Mouse (Mus musculus): ENCODE measurements at regions not wholly inside any gene's neighbourhood (a gene's known extent, or its start where the extent isn't known, plus 50 kb on each side); places are given as distances from the start of the nearest gene placed in this dataset.

DNA sequence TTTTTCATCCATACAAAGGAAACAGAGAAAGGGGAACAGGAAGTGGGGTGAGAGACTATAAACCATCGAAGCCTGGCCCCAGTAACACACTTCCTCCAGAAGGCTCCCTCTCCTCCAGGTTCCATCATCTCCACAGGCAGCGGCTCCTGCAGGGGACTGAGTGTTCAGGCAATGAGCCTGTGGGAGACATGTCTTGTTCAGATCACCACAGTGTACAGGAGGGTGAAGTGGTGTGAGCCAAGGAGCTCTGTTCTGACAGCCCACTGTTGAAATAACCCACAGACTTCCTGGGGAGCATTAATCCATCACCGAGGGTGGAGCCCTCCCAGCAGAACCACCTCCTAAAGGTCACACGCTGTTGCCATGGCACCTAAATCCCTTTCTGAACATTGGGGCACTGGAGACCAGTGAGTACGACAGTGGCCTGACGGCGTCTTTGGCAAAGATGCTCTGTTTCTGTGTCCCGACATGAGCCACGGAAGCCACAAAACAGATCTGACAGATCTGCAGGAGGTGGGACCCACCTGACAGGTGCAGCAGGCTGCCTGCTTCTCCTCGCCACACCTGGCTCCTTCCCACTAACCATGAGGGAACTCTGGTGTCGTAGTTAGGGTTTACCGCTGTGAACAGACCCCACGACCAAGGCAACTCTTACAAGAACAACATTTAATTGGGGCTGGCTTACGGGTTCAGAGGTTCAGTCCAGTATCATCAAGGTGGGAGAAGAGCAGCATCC lies 60.9 kb downstream of the Psmg1 start:
- H3K4me3 ChIP-seq (replicated peaks; ENCODE audit: low read depth, low read length): no peak overlapping the region
- no peaks in the 10 kb centered on the region for H3K27me3 ChIP-seq (ENCODE audit: control insufficient read depth, insufficient read depth, low read length)
- H3K9me3 ChIP-seq (ENCODE audit: control insufficient read depth, low read length): no peaks in the 10 kb centered on the region
- H3K4me1 ChIP-seq (ENCODE audit: control insufficient read depth, insufficient read depth, low read length): no peaks in the 10 kb centered on the region
- H3K9ac ChIP-seq (replicated peaks; ENCODE audit: low read length): no peak overlapping the region
- 57% methylated on average over 14 of the region's 14 CpGs for WGBS
- DNase-seq (no peak), ATAC-seq (ENCODE audit: low FRiP score, low TSS enrichment) (no peak)
- H3K27ac ChIP-seq (replicated peaks; ENCODE audit: low read depth, low read length): no peak overlapping the region
- H3K4me2 ChIP-seq (ENCODE audit: low read length): no peak overlapping the region
- H3K36me3 ChIP-seq (ENCODE audit: control insufficient read depth, insufficient read depth, low read length): no peaks in the 10 kb centered on the region

DNA sequence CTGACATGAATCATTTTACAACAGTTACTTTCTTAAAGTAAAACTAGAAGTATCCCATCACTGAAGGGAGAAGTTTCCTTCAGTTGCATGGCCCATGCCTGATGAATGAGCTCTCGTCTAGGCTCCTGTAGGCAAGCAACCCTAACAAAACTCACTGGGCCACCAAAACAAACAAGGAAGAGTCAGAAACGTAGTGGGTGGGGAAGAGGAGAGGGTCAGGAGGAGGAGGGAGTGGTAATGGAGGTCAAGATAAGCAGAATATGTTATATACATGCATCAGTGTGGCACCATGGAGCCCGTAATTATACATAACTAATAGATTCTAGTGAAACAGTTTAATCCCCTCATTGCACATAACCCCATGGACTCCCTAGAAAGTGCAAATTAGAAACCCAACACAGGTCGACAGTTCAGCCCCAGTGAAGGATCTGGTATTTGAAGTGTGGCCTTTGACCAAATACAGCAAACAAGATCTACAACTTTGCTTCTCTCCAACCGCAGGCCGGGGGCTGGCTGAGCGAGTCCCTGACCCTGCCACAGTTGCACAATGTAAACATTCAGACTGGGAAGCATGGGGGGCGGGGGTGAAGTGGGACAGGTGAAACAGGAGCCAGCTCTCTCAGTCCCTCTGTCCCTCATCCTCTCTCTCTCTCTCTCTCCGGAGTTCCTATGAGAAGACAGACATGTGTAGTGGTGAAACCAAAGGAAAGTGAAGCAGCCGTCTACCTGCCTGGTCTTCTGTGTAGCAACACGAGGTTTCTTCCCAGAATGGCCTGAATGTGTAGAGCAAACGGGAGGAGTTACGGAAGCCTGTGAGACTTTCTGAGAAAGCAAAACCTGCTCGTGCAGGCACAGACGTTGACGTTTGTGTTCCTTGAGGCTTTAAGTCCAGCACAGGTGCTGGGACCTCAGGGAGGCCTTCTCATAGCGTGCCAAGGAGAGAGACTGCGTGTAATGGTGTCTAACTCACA lies 62.2 kb downstream of the Psmg1 start:
- DNase-seq (no peak), ATAC-seq (ENCODE audit: low FRiP score, low TSS enrichment) (no peak)
- H3K4me2 ChIP-seq (ENCODE audit: low read length): no peak overlapping the region
- H3K9ac ChIP-seq (replicated peaks; ENCODE audit: low read length): no peak overlapping the region
- H3K4me1 ChIP-seq (ENCODE audit: control insufficient read depth, insufficient read depth, low read length): no peaks in the 10 kb centered on the region
- no peaks in the 10 kb centered on the region for H3K9me3 ChIP-seq (ENCODE audit: control insufficient read depth, low read length)
- H3K27ac ChIP-seq (replicated peaks; ENCODE audit: low read depth, low read length): no peak overlapping the region
- H3K36me3 ChIP-seq (ENCODE audit: control insufficient read depth, insufficient read depth, low read length): no peaks in the 10 kb centered on the region
- no peaks in the 10 kb centered on the region for H3K27me3 ChIP-seq (ENCODE audit: control insufficient read depth, insufficient read depth, low read length)
- 82% methylated on average over 18 of the region's 18 CpGs for WGBS
- H3K4me3 ChIP-seq (replicated peaks; ENCODE audit: low read depth, low read length): no peak overlapping the region

DNA sequence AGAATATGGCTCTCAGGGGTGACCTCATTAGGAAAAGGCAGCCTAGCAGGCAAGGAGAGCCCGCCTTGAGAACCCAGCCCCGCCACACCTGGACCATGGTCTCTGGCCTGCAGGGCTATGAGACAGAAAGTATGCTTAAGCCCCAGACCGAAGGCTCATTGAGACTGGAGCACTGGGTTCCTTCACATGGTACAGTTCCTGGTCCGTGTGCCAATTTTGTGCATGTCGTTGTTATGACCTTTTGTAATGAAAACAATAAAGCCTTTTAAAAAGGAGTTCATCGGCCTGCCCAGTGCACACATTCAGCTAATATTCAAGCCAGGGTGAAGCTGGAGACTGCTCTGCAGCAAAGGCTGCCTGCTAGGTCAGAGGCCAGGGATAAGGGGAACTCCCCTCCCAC lies 64.2 kb downstream of the Psmg1 start:
- DNase-seq (no peak), ATAC-seq (ENCODE audit: low FRiP score, low TSS enrichment) (no peak)
- Histone ChIP-seq H3K27ac (replicated peaks; ENCODE audit: low read depth, low read length) (no peak overlapping the region), H3K9ac (replicated peaks; ENCODE audit: low read length) (no peak overlapping the region), H3K36me3 (ENCODE audit: control insufficient read depth, insufficient read depth, low read length) (no peaks in the 10 kb centered on the region), H3K4me3 (replicated peaks; ENCODE audit: low read depth, low read length) (no peak overlapping the region), H3K9me3 (ENCODE audit: control insufficient read depth, low read length) (no peaks in the 10 kb centered on the region), H3K27me3 (ENCODE audit: control insufficient read depth, insufficient read depth, low read length) (no peaks in the 10 kb centered on the region), H3K4me2 (ENCODE audit: low read length) (no peak overlapping the region), H3K4me1 (ENCODE audit: control insufficient read depth, insufficient read depth, low read length) (no peaks in the 10 kb centered on the region)
- WGBS: 83% methylated on average over 6 of the region's 6 CpGs

DNA sequence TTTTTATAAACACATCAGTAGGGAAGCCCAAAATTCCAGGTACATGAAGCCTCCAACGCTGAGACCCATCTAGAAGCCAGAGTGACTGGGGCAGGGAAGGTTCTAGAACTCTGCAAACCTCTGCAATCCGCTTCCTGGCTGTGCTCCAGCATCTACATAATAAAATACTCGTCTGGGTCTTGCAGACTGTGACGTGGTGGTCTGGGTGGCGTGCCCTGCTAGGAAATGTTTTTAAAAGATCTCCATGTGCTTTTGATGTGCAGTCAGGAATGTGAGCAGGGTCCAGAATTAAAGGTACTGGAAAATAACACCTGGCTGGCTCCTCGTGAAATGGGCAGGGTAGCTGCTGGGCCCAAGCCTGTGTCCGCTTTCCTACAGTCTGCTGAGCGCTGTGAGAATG lies 66.0 kb downstream of the Psmg1 start:
- WGBS: 78% methylated on average over 8 of the region's 8 CpGs
- no peak overlapping the region for H3K9ac ChIP-seq (replicated peaks; ENCODE audit: low read length)
- H3K9me3 ChIP-seq (ENCODE audit: control insufficient read depth, low read length): no peaks in the 10 kb centered on the region
- H3K4me2 ChIP-seq (ENCODE audit: low read length): no peak overlapping the region
- ATAC-seq (ENCODE audit: low FRiP score, low TSS enrichment): no peak
- H3K36me3 ChIP-seq (ENCODE audit: control insufficient read depth, insufficient read depth, low read length): no peaks in the 10 kb centered on the region
- H3K27ac ChIP-seq (replicated peaks; ENCODE audit: low read depth, low read length): no peak overlapping the region
- DNase-seq: no peak
- H3K4me1 ChIP-seq (ENCODE audit: control insufficient read depth, insufficient read depth, low read length): no peaks in the 10 kb centered on the region
- H3K27me3 ChIP-seq (ENCODE audit: control insufficient read depth, insufficient read depth, low read length): no peaks in the 10 kb centered on the region
- no peak overlapping the region for H3K4me3 ChIP-seq (replicated peaks; ENCODE audit: low read depth, low read length)

DNA sequence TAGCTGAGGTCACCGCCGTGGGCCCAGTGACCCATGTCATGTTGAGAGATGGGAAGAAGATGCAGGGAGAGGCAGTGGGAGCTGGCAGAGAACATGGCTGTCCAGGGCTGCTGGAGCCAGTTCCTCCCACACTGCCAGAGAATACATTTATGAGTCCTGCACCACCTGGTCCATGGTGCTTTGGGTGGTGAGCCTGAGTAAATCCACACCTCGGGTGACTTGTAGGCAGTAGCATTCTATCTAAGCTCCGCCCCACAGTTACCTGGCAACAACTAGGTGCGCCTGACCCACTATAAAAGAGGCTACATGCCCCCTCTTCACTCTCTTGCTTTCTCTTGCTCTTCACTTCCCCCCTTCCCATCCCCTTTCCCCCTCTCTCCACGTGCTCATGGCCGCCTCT lies 66.8 kb downstream of the Psmg1 start:
- Histone ChIP-seq H3K27me3 (ENCODE audit: control insufficient read depth, insufficient read depth, low read length) (no peaks in the 10 kb centered on the region), H3K4me1 (ENCODE audit: control insufficient read depth, insufficient read depth, low read length) (no peaks in the 10 kb centered on the region), H3K4me2 (ENCODE audit: low read length) (no peak overlapping the region), H3K4me3 (replicated peaks; ENCODE audit: low read depth, low read length) (no peak overlapping the region), H3K9me3 (ENCODE audit: control insufficient read depth, low read length) (no peaks in the 10 kb centered on the region), H3K9ac (replicated peaks; ENCODE audit: low read length) (no peak overlapping the region), H3K36me3 (ENCODE audit: control insufficient read depth, insufficient read depth, low read length) (no peaks in the 10 kb centered on the region), H3K27ac (replicated peaks; ENCODE audit: low read depth, low read length) (no peak overlapping the region)
- 81% methylated on average over 7 of the region's 7 CpGs for WGBS
- DNase-seq (no peak), ATAC-seq (ENCODE audit: low FRiP score, low TSS enrichment) (no peak)

DNA sequence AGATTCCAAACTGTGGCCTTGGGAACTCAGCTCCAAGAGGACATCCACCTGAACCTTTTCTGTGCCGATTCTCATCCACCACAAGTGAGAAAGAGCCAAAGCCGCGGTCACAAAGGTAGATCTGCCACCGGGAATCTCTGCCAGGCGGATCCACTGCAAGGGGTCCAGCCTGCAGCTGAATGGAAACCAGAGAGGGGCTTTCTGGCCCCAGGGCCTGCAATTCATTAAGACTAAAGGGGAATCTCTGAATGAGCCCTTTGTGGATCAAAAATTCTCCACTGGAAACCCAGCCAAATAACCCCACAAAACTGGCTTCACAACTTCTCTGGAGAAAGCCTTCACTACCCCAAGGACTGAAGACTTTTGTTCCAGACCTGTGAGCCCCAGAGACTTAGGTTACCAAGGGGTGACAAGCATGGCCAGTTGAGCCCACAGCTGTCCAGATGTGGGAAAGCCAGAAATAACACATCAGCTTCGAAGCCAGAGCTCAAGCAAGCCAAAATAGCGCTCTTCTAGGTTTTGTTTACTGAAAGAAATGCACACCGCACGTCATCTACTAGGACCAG lies 68.3 kb downstream of the Psmg1 start:
- 90% methylated on average over 9 of the region's 9 CpGs for WGBS
- Histone ChIP-seq H3K9ac (replicated peaks; ENCODE audit: low read length) (no peak overlapping the region), H3K36me3 (ENCODE audit: control insufficient read depth, insufficient read depth, low read length) (no peaks in the 10 kb centered on the region), H3K27ac (replicated peaks; ENCODE audit: low read depth, low read length) (no peak overlapping the region), H3K9me3 (ENCODE audit: control insufficient read depth, low read length) (no peaks in the 10 kb centered on the region), H3K4me2 (ENCODE audit: low read length) (no peak overlapping the region), H3K4me1 (ENCODE audit: control insufficient read depth, insufficient read depth, low read length) (no peaks in the 10 kb centered on the region), H3K4me3 (replicated peaks; ENCODE audit: low read depth, low read length) (no peak overlapping the region), H3K27me3 (ENCODE audit: control insufficient read depth, insufficient read depth, low read length) (no peaks in the 10 kb centered on the region)
- no peak for DNase-seq
- no peak for ATAC-seq (ENCODE audit: low FRiP score, low TSS enrichment)

DNA sequence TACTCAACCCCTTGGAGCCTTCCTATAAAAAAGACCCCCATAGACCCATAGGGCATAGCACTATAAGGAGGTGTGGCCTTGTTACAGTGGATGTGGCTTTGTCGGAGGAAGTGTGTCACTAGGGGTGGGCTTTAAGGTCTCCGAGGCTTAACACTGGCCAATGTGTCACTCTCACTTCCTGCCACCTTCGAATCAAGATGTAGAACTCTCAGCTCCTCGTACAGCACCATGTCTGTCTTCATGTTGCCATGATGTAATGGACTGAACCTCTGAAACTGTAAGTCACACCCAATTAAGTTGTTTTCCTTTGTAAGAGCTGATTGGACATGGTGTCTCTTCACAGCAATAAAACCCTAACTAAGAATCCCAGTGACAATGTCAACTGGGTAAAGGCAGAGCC lies 69.6 kb downstream of the Psmg1 start:
- H3K4me1 ChIP-seq (ENCODE audit: control insufficient read depth, insufficient read depth, low read length): no peaks in the 10 kb centered on the region
- H3K4me2 ChIP-seq (ENCODE audit: low read length): no peak overlapping the region
- no peak overlapping the region for H3K27ac ChIP-seq (replicated peaks; ENCODE audit: low read depth, low read length)
- H3K9ac ChIP-seq (replicated peaks; ENCODE audit: low read length): no peak overlapping the region
- no peaks in the 10 kb centered on the region for H3K27me3 ChIP-seq (ENCODE audit: control insufficient read depth, insufficient read depth, low read length)
- WGBS: 86% methylated on average over 4 of the region's 4 CpGs
- no peaks in the 10 kb centered on the region for H3K9me3 ChIP-seq (ENCODE audit: control insufficient read depth, low read length)
- no peaks in the 10 kb centered on the region for H3K36me3 ChIP-seq (ENCODE audit: control insufficient read depth, insufficient read depth, low read length)
- ATAC-seq (ENCODE audit: low FRiP score, low TSS enrichment) (no peak), DNase-seq (no peak)
- H3K4me3 ChIP-seq (replicated peaks; ENCODE audit: low read depth, low read length): no peak overlapping the region

DNA sequence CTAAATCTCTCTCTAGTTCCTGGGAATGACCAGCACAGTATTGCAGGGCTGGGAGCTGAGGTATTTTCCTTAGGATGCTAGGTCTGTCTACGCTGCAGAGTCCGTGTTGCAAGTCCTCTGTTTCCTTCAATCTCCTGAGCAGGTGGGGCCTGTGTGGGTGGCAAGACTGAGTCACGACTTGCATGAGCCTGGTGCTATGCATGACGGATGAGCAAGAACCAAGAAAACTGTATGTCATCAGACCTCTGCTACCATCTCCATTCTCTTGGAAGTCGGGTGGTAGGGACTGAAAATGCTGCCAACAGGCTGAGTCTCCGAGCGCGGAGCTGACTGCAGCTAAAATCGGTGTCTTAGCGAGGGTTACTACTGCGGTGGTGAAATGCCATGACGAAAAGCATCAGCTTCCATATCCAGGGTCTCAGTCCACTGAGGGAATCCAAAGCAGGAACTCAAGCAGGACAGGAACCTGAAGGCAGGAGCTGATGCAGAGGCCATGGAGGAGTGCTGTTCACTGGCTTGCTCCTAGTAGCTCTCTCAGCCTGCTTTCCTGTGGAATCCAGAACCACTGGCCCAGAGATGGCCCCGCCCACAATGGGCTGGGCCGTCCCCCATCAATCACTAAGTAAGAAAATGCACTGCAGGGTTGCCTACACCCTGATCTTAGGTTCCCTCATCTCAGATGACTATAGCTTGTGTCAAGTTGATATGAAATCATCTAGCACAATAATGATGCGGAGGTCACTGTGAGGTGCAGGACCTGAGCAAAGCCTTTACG lies 71.9 kb downstream of the Psmg1 start:
- Histone ChIP-seq H3K27me3 (ENCODE audit: control insufficient read depth, insufficient read depth, low read length) (no peaks in the 10 kb centered on the region), H3K4me2 (ENCODE audit: low read length) (no peak overlapping the region), H3K27ac (replicated peaks; ENCODE audit: low read depth, low read length) (no peak overlapping the region), H3K9me3 (ENCODE audit: control insufficient read depth, low read length) (no peaks in the 10 kb centered on the region), H3K36me3 (ENCODE audit: control insufficient read depth, insufficient read depth, low read length) (no peaks in the 10 kb centered on the region), H3K4me1 (ENCODE audit: control insufficient read depth, insufficient read depth, low read length) (no peaks in the 10 kb centered on the region), H3K4me3 (replicated peaks; ENCODE audit: low read depth, low read length) (no peak overlapping the region), H3K9ac (replicated peaks; ENCODE audit: low read length) (no peak overlapping the region)
- ATAC-seq (ENCODE audit: low FRiP score, low TSS enrichment): no peak
- 96% methylated on average over 16 of the region's 16 CpGs for WGBS
- no peak for DNase-seq
